8 mouse cellular contexts compared by ENCODE assay signal in genomic region chr3:131237785-131238633, GRCm38 (mm10). TPM values are rescaled to one million over a fixed set of nuclear protein-coding genes. Genes with fewer than 3 reads are reported as not detected.
DNase-seq lines count a peak whose midpoint lies in the region; ATAC-seq lines count a peak whose summit lies in the region.

No protein-coding gene starts in this region.

- peaks cover 22% of the 10 kb centered on the region for H3K36me3 ChIP-seq in embryonic facial prominence, embryonic 12.5 days
- H3K36me3 ChIP-seq in kidney, embryonic 14.5 days (ENCODE audit: control insufficient read depth, insufficient read depth, low read length), result peaks cover 23% of the 10 kb centered on the region; the same call in 1 of the 2 replicates
- peaks cover 63% of the 10 kb centered on the region for H3K36me3 ChIP-seq in limb, embryonic 15.5 days

- H3K4me2 ChIP-seq in embryonic facial prominence, embryonic 12.5 days (replicated peaks), result no peak overlapping the region
- no peak overlapping the region for H3K4me2 ChIP-seq in kidney, embryonic 14.5 days (replicated peaks; ENCODE audit: low read depth, low read length)
- no peak overlapping the region for H3K4me2 ChIP-seq in limb, embryonic 15.5 days

- no peaks in the 10 kb centered on the region for H3K9me3 ChIP-seq in embryonic facial prominence, embryonic 12.5 days
- no peaks in the 10 kb centered on the region for H3K9me3 ChIP-seq in kidney, embryonic 14.5 days (ENCODE audit: control insufficient read depth, low read length)
- no peaks in the 10 kb centered on the region for H3K9me3 ChIP-seq in limb, embryonic 15.5 days

- H3K4me3 ChIP-seq in embryonic facial prominence, embryonic 12.5 days, result no peak overlapping the region
- no peak overlapping the region for H3K4me3 ChIP-seq in kidney, embryonic 14.5 days (ENCODE audit: low read length)
- no peak overlapping the region for H3K4me3 ChIP-seq in limb, embryonic 15.5 days

- peak; percentile 70 for DNase-seq in 416B (ENCODE audit: low read depth)
- DNase-seq in adrenal gland, postnatal 25 days, result peak; percentile 78
- peak; percentile 57 for DNase-seq in heart, adult 8-10 months (ENCODE audit: low spot score)
- peak; percentile 51 to 54 for DNase-seq in spleen, postnatal 36 days (ENCODE audit: low spot score in 2 of 2)

- H3K27ac ChIP-seq in embryonic facial prominence, embryonic 12.5 days, result no peak overlapping the region
- H3K27ac ChIP-seq in kidney, embryonic 14.5 days (ENCODE audit: low read depth, low read length), result no peak overlapping the region
- H3K27ac ChIP-seq in limb, embryonic 15.5 days, result no peak overlapping the region

- peak; percentile 67; the same call in 1 of the 2 replicates for ATAC-seq in embryonic facial prominence, embryonic 12.5 days (ENCODE audit: insufficient number of reproducible peaks, insufficient read depth, low FRiP score, low TSS enrichment)
- ATAC-seq in kidney, embryonic 14.5 days (ENCODE audit: low FRiP score, low TSS enrichment), result peak; percentile 81
- ATAC-seq in limb, embryonic 15.5 days (ENCODE audit: insufficient number of reproducible peaks, low FRiP score, low TSS enrichment, low read depth), result peak; percentile 35
- ATAC-seq in monocyte, adult 5-6 weeks (replicated peaks; ENCODE audit: insufficient number of reproducible peaks, low FRiP score, low TSS enrichment, poor library complexity, severe bottlenecking), result peak; percentile 67

- peaks cover 5% of the 10 kb centered on the region; the same call in 1 of the 2 replicates for H3K4me1 ChIP-seq in embryonic facial prominence, embryonic 12.5 days
- H3K4me1 ChIP-seq in kidney, embryonic 14.5 days (ENCODE audit: control insufficient read depth, insufficient read depth, low read length), result no peaks in the 10 kb centered on the region
- H3K4me1 ChIP-seq in limb, embryonic 15.5 days, result no peaks in the 10 kb centered on the region

- 62% methylated on average over 19 of the region's 19 CpGs for WGBS in embryonic facial prominence, embryonic 12.5 days
- 62% methylated on average over 19 of the region's 19 CpGs for WGBS in kidney, embryonic 14.5 days
- 59% methylated on average over 19 of the region's 19 CpGs for WGBS in limb, embryonic 15.5 days

- H3K9ac ChIP-seq in embryonic facial prominence, embryonic 12.5 days, result no peak overlapping the region
- H3K9ac ChIP-seq in kidney, embryonic 14.5 days (ENCODE audit: low read depth, low read length), result no peak overlapping the region
- H3K9ac ChIP-seq in limb, embryonic 15.5 days, result no peak overlapping the region

- no peaks in the 10 kb centered on the region for H3K27me3 ChIP-seq in embryonic facial prominence, embryonic 12.5 days
- no peaks in the 10 kb centered on the region for H3K27me3 ChIP-seq in kidney, embryonic 14.5 days (ENCODE audit: control insufficient read depth, insufficient read depth, low read length)
- no peaks in the 10 kb centered on the region for H3K27me3 ChIP-seq in limb, embryonic 15.5 days

RNA-seq across cellular contexts. Expression of gene Hadh, which starts 33.9 kb away (rescaled TPM):
- 400 and 413 TPM in 2 replicates for total RNA-seq in adrenal gland, postnatal 25 days (2021)
- 90.2 and 98.6 TPM in 2 replicates for polyA plus RNA-seq in embryonic facial prominence, embryonic 12.5 days (2016; fragmentation: Nextera tagmentation; extraction: Ambion mirVana)
- total RNA-seq in heart, adult 8-10 months (2022), result 100 to 1,000 TPM; 729 to 925 (median 854) TPM
- 130 and 134 TPM in 2 replicates for polyA plus RNA-seq in kidney, embryonic 14.5 days (2014; fragmentation: Nextera tagmentation; extraction: Ambion mirVana)
- polyA plus RNA-seq in limb, embryonic 15.5 days (2015; fragmentation: Nextera tagmentation; extraction: Ambion mirVana), result 113 and 115 TPM in 2 replicates
- total RNA-seq in monocyte, adult 5-6 weeks (2017), result 12.7 to 23.1 TPM (median 17.3 TPM) in 3 replicates

Comparison
In these comparisons a context has a peak if more than half of its experiments do, and no peak if none do; other contexts are left out.
1. RNA of gene Hadh, which starts 33.9 kb away (total RNA-seq): 729 to 925 TPM in heart, adult 8-10 months and 400 to 413 TPM in adrenal gland, postnatal 25 days; 12.7 to 23.1 TPM in monocyte, adult 5-6 weeks; every median in the first group is over 10 times any median in the second.
2. Peak in every context shown above with its lines, with median percentiles within 50 percentile points of each other: DNase-seq and ATAC-seq.